Mouse (Mus musculus) ES-Bruce4 (cell line): ENCODE measurements around the gene Bud31.

Source experiments
- CTCF ChIP-seq: IDR thresholded peaks from one replicate; pipeline ENCODE4 v1.8.1; 2011; ENCODE audit warnings: low read depth, low read length
- POLR2A ChIP-seq: IDR thresholded peaks from one replicate; pipeline ENCODE4 v1.8.1; 2011; ENCODE audit warnings: low read length; ENCODE audit not compliant: insufficient read depth

GRCm38 (mm10) chr5:145149294-145149693 is 9.1 kb downstream of the Bud31 start:
- TF ChIP-seq CTCF (no peak), POLR2A (no peak)
